Mouse (Mus musculus) forebrain, embryonic 12.5 days (tissue): ENCODE data around the gene Hdac9. TPM values are rescaled to one million over a fixed set of nuclear protein-coding genes. Genes with fewer than 3 reads are reported as not detected.

Experiments used
- ATAC-seq: fragments of 200-750 bp; cut with Nextera tagmentation; 2 replicates; pipeline ENCODE4 v1.8.0; 2017; ENCODE audit warnings: moderate TSS enrichment; ENCODE audit not compliant: low FRiP score
- H3K27ac ChIP-seq: fragments of 300-500 bp; sonication (generic); 2 replicates; pipeline ENCODE4 v1.5.1; 2016; ENCODE audit warnings: mild to moderate bottlenecking
- H3K27me3 ChIP-seq: fragments of 300-500 bp; sonication (generic); 2 replicates; pipeline ENCODE4 v1.6.1; 2016; ENCODE audit warnings: mild to moderate bottlenecking
- H3K36me3 ChIP-seq: fragments of 300-500 bp; sonication (generic); replicated peaks from 2 replicates; pipeline ENCODE4 v1.6.1; 2016; ENCODE audit warnings: mild to moderate bottlenecking
- H3K4me1 ChIP-seq: fragments of 300-500 bp; sonication (generic); 2 replicates; pipeline ENCODE4 v1.6.1; 2016
- H3K4me2 ChIP-seq: fragments of 300-500 bp; sonication (generic); 2 replicates; pipeline ENCODE4 v1.6.1; 2016; ENCODE audit warnings: mild to moderate bottlenecking, moderate library complexity
- H3K4me3 ChIP-seq: fragments of 300-500 bp; sonication (generic); replicated peaks from 2 replicates; pipeline ENCODE4 v1.5.1; 2016; ENCODE audit warnings: mild to moderate bottlenecking
- H3K9ac ChIP-seq: fragments of 300-500 bp; sonication (generic); 2 replicates; pipeline ENCODE4 v1.6.1; 2016; ENCODE audit warnings: mild to moderate bottlenecking
- H3K9me3 ChIP-seq: fragments of 300-500 bp; sonication (generic); 2 replicates; pipeline ENCODE4 v1.6.1; 2016
- WGBS: fragments of 180-500 bp; shearing (Covaris S2); methylation state at CpG from one replicate; pipeline ENCODE4 v1.1.7; 2016; 5-methylcytosine and 5-hydroxymethylcytosine counted together
- polyA plus RNA-seq: library from polyadenylated mRNA; unstranded; fragments of >200 nt; fragmentation: Nextera tagmentation; extraction: Ambion mirVana; gene quantifications from 2 replicates; pipeline ENCODE4 v1.2.1, GENCODE M21; 2016

Gene Hdac9
- polyA plus RNA-seq = 9.3 and 11.5 TPM in 2 replicates

DNA sequence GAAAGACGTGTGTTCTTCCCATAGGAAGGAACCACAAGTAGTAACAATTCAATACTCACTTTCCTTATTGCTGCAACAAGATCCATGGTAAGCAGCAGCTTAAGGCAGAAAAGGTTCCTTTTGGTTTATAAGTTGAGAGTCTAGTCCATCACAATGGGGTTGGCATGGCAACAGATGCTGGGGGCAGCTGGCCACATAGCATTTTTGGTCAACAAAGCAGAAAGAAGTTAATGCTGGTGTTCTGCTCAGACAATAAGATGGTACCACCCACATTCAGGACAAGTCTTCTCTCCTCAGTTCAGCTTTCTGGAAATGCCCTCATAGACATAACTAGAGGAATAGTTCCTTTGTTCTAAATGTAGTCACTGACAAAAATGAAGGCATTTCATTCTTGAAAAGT lies at the start of gene Hdac9:
Gene Hdac9, minus strand, starts transcription at position 101 of the 400 bp plus-strand sequence.
- ATAC-seq = no peak
- Histone ChIP-seq H3K4me3 (no peak within 1 kb of the TSS), H3K4me2 (no peak within 1 kb of the TSS), H3K9me3 (no peaks in the 10 kb centered on the region), H3K4me1 (peaks cover 5% of the 10 kb centered on the region; the same call in 1 of the 2 replicates), H3K27ac (no peak within 1 kb of the TSS), H3K27me3 (no peaks in the 10 kb centered on the region), H3K9ac (no peak within 1 kb of the TSS), H3K36me3 (no peaks in the 10 kb centered on the region)
- 37% methylated on average over 1 of the region's 1 CpGs for WGBS

- H3K36me3 ChIP-seq = no peaks in the 10 kb centered on the region
- no peak overlapping the region for H3K4me2 ChIP-seq
- H3K9ac ChIP-seq = no peak overlapping the region
- H3K9me3 ChIP-seq = no peaks in the 10 kb centered on the region
- no peak for ATAC-seq
- no peak overlapping the region for H3K27ac ChIP-seq
- no peaks in the 10 kb centered on the region for H3K27me3 ChIP-seq
- H3K4me3 ChIP-seq = no peak overlapping the region
- no peaks in the 10 kb centered on the region for H3K4me1 ChIP-seq
- 88% methylated on average over 6 of the region's 6 CpGs for WGBS
Observed at GRCm38 (mm10) chr12:34949066-34949706, 32.3 kb upstream of the Hdac9 start.

- 100% methylated on average over 1 of the region's 1 CpGs for WGBS
- ATAC-seq = no peak
- H3K9ac ChIP-seq = no peak overlapping the region
- no peak overlapping the region for H3K4me2 ChIP-seq
- no peaks in the 10 kb centered on the region for H3K4me1 ChIP-seq
- no peaks in the 10 kb centered on the region for H3K27me3 ChIP-seq
- H3K27ac ChIP-seq = no peak overlapping the region
- no peak overlapping the region for H3K4me3 ChIP-seq
- no peaks in the 10 kb centered on the region for H3K36me3 ChIP-seq
- no peaks in the 10 kb centered on the region for H3K9me3 ChIP-seq
Observed at GRCm38 (mm10) chr12:34937918-34938317, 21.0 kb upstream of the Hdac9 start.

DNA sequence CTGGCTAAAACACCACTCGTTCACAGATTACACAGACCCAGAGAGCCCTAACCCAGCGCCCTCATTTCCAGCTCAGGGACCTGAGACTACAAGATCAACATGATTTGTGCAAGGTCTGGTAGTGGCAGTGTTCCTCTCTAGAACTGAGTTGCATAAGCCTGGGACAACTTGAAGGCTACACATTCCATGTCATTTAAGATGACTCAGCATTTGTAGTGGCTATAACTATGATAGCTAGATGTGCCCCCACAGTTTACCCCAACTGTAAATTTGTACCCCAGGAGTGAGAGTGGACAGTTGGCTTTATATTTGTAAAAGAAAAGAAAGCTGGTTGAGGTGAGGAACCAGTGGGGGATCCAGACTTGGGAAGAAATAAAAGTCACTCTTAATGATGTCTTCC lies 8.9 kb downstream of the Hdac9 start:
- no peak overlapping the region for H3K9ac ChIP-seq
- H3K4me2 ChIP-seq = no peak overlapping the region
- peaks cover 5% of the 10 kb centered on the region; the same call in 1 of the 2 replicates for H3K4me1 ChIP-seq
- no peak for ATAC-seq
- H3K36me3 ChIP-seq = no peaks in the 10 kb centered on the region
- H3K9me3 ChIP-seq = no peaks in the 10 kb centered on the region
- H3K27ac ChIP-seq = no peak overlapping the region
- 66% methylated on average over 2 of the region's 2 CpGs for WGBS
- H3K27me3 ChIP-seq = peaks cover 17% of the 10 kb centered on the region
- no peak overlapping the region for H3K4me3 ChIP-seq

- peaks cover 17% of the 10 kb centered on the region for H3K27me3 ChIP-seq
- peak overlapping the region; percentile 74 for H3K4me3 ChIP-seq
- H3K9ac ChIP-seq = peak overlapping the region; percentile 63
- peaks cover 5% of the 10 kb centered on the region; the same call in 1 of the 2 replicates for H3K4me1 ChIP-seq
- H3K4me2 ChIP-seq = peak overlapping the region; percentile 84
- 2% methylated on average over 10 of the region's 10 CpGs for WGBS
- ATAC-seq = peak; percentile 73
- 0 out of 2 replicates have a peak overlapping the region, but pooled peaks have one; percentile 31 for H3K27ac ChIP-seq
- H3K36me3 ChIP-seq = no peaks in the 10 kb centered on the region
- no peaks in the 10 kb centered on the region for H3K9me3 ChIP-seq
Observed at GRCm38 (mm10) chr12:34907506-34907850, 9.4 kb downstream of the Hdac9 start.

DNA sequence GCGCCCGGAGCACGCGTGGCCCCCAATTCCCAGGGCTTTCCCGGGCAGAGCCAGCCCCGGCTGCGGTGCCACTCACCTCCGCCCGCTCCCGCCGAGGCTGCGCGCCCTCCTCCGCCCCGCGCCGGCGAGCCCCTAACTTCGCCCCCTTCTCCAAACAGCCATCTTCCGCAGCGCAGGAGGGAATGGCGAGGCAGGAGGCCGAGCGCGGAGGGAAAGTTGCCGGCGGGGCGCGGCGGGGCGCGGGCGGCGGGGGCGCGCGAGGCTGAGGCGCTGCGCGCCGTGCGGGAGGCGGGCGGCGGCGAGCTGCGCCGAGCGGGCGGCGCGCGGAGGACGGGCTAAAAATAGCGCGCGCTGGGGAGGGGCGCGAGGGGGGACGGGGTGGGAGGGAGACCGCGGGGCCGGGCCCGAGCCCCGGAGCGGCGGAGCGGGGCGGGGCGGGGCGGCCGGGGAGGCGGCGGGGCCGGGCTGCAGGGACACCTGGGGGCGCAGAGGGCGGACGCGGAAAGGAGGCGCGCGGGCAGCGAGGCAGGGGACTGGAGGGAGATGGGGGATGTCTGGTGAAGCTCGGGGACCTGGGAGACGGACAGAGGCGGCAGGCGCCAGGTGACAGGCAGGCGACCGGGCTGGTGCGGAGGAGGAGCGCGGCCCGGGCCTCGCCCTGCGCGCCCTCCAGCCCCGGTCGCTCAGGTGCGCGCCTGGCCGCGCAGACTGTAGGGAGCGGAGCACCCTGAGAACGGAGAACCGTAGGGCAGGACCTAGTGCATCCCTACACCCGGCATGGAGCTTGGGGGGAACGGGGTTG lies 10.0 kb downstream of the Hdac9 start:
- WGBS = 1% methylated on average over 73 of the region's 107 CpGs
- Histone ChIP-seq H3K27ac (peak overlapping the region; percentile 31; the same call in 1 of the 2 replicates), H3K27me3 (peaks cover 17% of the 10 kb centered on the region), H3K9ac (peak overlapping the region; percentile 63), H3K4me1 (peaks cover 5% of the 10 kb centered on the region; the same call in 1 of the 2 replicates), H3K4me3 (peak overlapping the region; percentile 74), H3K4me2 (peak overlapping the region; percentile 84), H3K36me3 (no peaks in the 10 kb centered on the region), H3K9me3 (no peaks in the 10 kb centered on the region)
- peak; percentile 90 for ATAC-seq

DNA sequence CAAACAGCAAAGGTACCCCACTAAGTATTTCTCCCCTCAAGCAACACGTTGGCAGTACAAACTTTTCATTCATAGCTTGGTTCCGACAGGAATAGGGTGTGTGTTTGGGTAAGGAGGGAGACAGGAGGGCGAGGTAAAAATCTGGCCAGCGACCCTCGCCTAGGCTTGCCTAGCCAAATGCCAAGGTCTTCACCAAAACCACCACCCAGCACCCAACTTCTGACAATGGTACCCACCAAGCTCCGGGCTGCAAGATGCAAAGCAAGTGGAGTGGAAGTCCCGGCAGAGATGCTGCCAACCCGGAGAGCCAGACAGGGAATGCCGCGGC lies 10.6 kb downstream of the Hdac9 start:
- WGBS = 0% methylated on average over 10 of the region's 10 CpGs
- no peak overlapping the region for H3K27ac ChIP-seq
- no peak; the same call in 1 of the 2 replicates for ATAC-seq
- peak overlapping the region; percentile 84 for H3K4me2 ChIP-seq
- H3K27me3 ChIP-seq = peaks cover 17% of the 10 kb centered on the region
- H3K36me3 ChIP-seq = no peaks in the 10 kb centered on the region
- no peaks in the 10 kb centered on the region for H3K9me3 ChIP-seq
- H3K4me3 ChIP-seq = peak overlapping the region; percentile 74
- peak overlapping the region; percentile 63 for H3K9ac ChIP-seq
- peaks cover 5% of the 10 kb centered on the region; the same call in 1 of the 2 replicates for H3K4me1 ChIP-seq

GRCm38 (mm10) chr12:34900241-34900640 lies 16.7 kb downstream of the Hdac9 start:
- Histone ChIP-seq H3K36me3 (no peaks in the 10 kb centered on the region), H3K4me3 (no peak overlapping the region), H3K9ac (no peak overlapping the region), H3K9me3 (no peaks in the 10 kb centered on the region), H3K4me2 (no peak overlapping the region), H3K27me3 (0 out of 2 replicates have a peak, but pooled peaks cover 4% of the 10 kb centered on the region), H3K4me1 (peaks cover 7% of the 10 kb centered on the region), H3K27ac (no peak overlapping the region)
- WGBS = 45% methylated on average over 8 of the region's 8 CpGs
- no peak for ATAC-seq

DNA sequence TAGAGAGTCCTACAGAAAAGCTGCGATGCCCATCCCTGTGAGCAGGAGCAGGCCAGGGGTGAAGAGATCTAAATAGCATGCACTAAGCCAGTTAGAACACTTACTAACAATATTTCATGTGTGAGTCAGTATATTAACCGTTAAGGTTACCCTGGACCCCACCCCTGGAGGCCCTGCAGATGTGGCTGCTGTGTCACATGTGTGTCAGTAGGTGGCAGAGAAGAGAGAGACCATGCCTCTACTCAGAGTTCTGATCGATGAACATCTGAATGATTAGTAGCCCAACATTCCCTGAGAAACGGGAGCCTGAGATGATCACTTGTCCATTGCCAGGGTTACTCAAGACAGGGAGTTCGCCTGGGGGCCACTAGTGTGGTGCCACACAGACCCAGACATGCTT lies 22.0 kb downstream of the Hdac9 start:
- WGBS = 87% methylated on average over 5 of the region's 5 CpGs
- Histone ChIP-seq H3K9me3 (no peaks in the 10 kb centered on the region), H3K9ac (no peak overlapping the region), H3K27ac (no peak overlapping the region), H3K36me3 (no peaks in the 10 kb centered on the region), H3K4me3 (no peak overlapping the region), H3K4me2 (no peak overlapping the region), H3K27me3 (no peaks in the 10 kb centered on the region), H3K4me1 (0 out of 2 replicates have a peak, but pooled peaks cover 2% of the 10 kb centered on the region)
- no peak for ATAC-seq

GRCm38 (mm10) chr12:34888694-34889093 lies 28.2 kb downstream of the Hdac9 start:
- Histone ChIP-seq H3K36me3 (no peaks in the 10 kb centered on the region), H3K4me3 (no peak overlapping the region), H3K27ac (no peak overlapping the region), H3K27me3 (no peaks in the 10 kb centered on the region), H3K4me2 (no peak overlapping the region), H3K9ac (no peak overlapping the region), H3K9me3 (no peaks in the 10 kb centered on the region), H3K4me1 (no peaks in the 10 kb centered on the region)
- ATAC-seq = no peak
- 92% methylated on average over 4 of the region's 4 CpGs for WGBS

- no peaks in the 10 kb centered on the region for H3K36me3 ChIP-seq
- no peak overlapping the region for H3K27ac ChIP-seq
- H3K4me1 ChIP-seq = no peaks in the 10 kb centered on the region
- no peak overlapping the region for H3K4me3 ChIP-seq
- 54% methylated on average over 2 of the region's 2 CpGs for WGBS
- H3K4me2 ChIP-seq = no peak overlapping the region
- no peaks in the 10 kb centered on the region for H3K9me3 ChIP-seq
- no peak for ATAC-seq
- no peak overlapping the region for H3K9ac ChIP-seq
- H3K27me3 ChIP-seq = no peaks in the 10 kb centered on the region
Observed at GRCm38 (mm10) chr12:34874926-34875325, 42.0 kb downstream of the Hdac9 start.

DNA sequence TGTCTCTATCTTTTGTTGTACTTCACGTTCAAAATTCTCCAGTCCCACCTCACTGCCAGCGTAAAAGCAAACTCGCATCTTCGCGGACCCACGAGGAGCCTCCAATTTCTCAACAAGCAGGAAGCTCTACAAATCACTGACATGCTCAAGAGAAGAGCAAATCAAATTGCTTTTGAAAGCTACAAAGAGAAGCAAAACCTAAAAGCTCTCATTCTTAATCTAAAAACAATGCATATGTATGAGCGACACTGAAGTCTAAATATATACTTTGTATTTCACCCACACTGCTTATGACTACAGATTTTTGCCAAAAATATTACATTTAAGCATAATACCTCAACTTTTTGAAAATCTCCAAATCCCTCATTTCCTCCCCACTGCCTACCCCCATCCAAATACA lies 45.9 kb downstream of the Hdac9 start:
- Histone ChIP-seq H3K4me1 (no peaks in the 10 kb centered on the region), H3K27ac (no peak overlapping the region), H3K27me3 (no peaks in the 10 kb centered on the region), H3K4me3 (no peak overlapping the region), H3K9me3 (no peaks in the 10 kb centered on the region), H3K36me3 (no peaks in the 10 kb centered on the region), H3K4me2 (no peak overlapping the region), H3K9ac (no peak overlapping the region)
- WGBS = 73% methylated on average over 7 of the region's 7 CpGs
- no peak for ATAC-seq
